Mouse (Mus musculus) ES-Bruce4 (cell line): ENCODE data around the gene Lhx1. TPM values are rescaled to one million over a fixed set of nuclear protein-coding genes. Genes with fewer than 3 reads are reported as not detected.

ENCODE experiments used
- H3K27ac ChIP-seq: 2 replicates; pipeline ENCODE4 v1.5.1; 2012; ENCODE audit warnings: low read length, inconsistent platforms; ENCODE audit not compliant: insufficient read depth
- H3K27me3 ChIP-seq: 2 replicates; pipeline ENCODE4 v1.6.1; 2012; ENCODE audit warnings: mild to moderate bottlenecking, low read length, inconsistent platforms; ENCODE audit not compliant: control insufficient read depth, poor library complexity, insufficient read depth, severe bottlenecking
- H3K36me3 ChIP-seq: 2 replicates; pipeline ENCODE4 v1.6.1; 2012; ENCODE audit warnings: inconsistent platforms, mild to moderate bottlenecking, low read length, moderate library complexity; ENCODE audit not compliant: control insufficient read depth, poor library complexity, insufficient read depth, severe bottlenecking
- H3K4me1 ChIP-seq: one replicate; pipeline ENCODE4 v1.8.1; 2011; ENCODE audit warnings: low read length; ENCODE audit not compliant: control insufficient read depth, insufficient read depth
- H3K4me3 ChIP-seq: 2 replicates; pipeline ENCODE4 v1.5.1; 2011; ENCODE audit warnings: low read depth, mild to moderate bottlenecking, low read length
- H3K9ac ChIP-seq: 2 replicates; pipeline ENCODE4 v1.6.1; 2012; ENCODE audit warnings: low read depth, mild to moderate bottlenecking, inconsistent platforms; ENCODE audit not compliant: poor library complexity, severe bottlenecking
- H3K9me3 ChIP-seq: replicated peaks from 2 replicates; pipeline ENCODE4 v1.6.1; 2012; ENCODE audit warnings: mild to moderate bottlenecking, low read length, inconsistent platforms; ENCODE audit not compliant: control insufficient read depth, poor library complexity, insufficient read depth, severe bottlenecking
- CTCF ChIP-seq: IDR thresholded peaks from one replicate; pipeline ENCODE4 v1.8.1; 2011; ENCODE audit warnings: low read depth, low read length
- EP300 ChIP-seq: IDR thresholded peaks from 2 replicates; pipeline ENCODE4 v1.6.1; 2011; ENCODE audit warnings: low read depth, low read length; ENCODE audit not compliant: insufficient read depth
- POLR2A ChIP-seq: IDR thresholded peaks from one replicate; pipeline ENCODE4 v1.8.1; 2011; ENCODE audit warnings: low read length; ENCODE audit not compliant: insufficient read depth
- polyA plus RNA-seq: library from polyadenylated mRNA; stranded (reverse); fragments of >200 nt; gene quantifications from 2 replicates; pipeline ENCODE4 v1.2.4, GENCODE M21; 2011; ENCODE audit warnings: low read depth; ENCODE audit not compliant: missing spikeins, insufficient read depth, insufficient read length

Lhx1 gene
- polyA plus RNA-seq, 1 experiment: 1.5 TPM

- H3K9ac ChIP-seq: no peak overlapping the region
- TF ChIP-seq POLR2A: no peak
- TF ChIP-seq EP300: no peak
- TF ChIP-seq CTCF: no peak
- H3K36me3 ChIP-seq: no peaks in the 10 kb centered on the region; the same call in 1 of the 2 replicates
- no peak overlapping the region for H3K4me3 ChIP-seq
- H3K4me1 ChIP-seq: no peaks in the 10 kb centered on the region
- no peak overlapping the region for H3K27ac ChIP-seq
- H3K27me3 ChIP-seq: no peaks in the 10 kb centered on the region
- no peaks in the 10 kb centered on the region for H3K9me3 ChIP-seq
Observed at GRCm38 (mm10) chr11:84481661-84482060, 43.7 kb downstream of the Lhx1 start.

GRCm38 (mm10) chr11:84480451-84480850 lies 44.9 kb downstream of the Lhx1 start:
- Histone ChIP-seq H3K9ac (no peak overlapping the region), H3K9me3 (no peaks in the 10 kb centered on the region), H3K27ac (no peak overlapping the region), H3K27me3 (no peaks in the 10 kb centered on the region), H3K4me3 (no peak overlapping the region), H3K4me1 (no peaks in the 10 kb centered on the region), H3K36me3 (no peaks in the 10 kb centered on the region; the same call in 1 of the 2 replicates)
- no peak for TF ChIP-seq POLR2A
- no peak for TF ChIP-seq CTCF
- TF ChIP-seq EP300: no peak

GRCm38 (mm10) chr11:84476641-84477040 lies 48.7 kb downstream of the Lhx1 start:
- Histone ChIP-seq H3K36me3 (peaks cover 5% of the 10 kb centered on the region), H3K9me3 (no peaks in the 10 kb centered on the region), H3K9ac (no peak overlapping the region), H3K4me3 (no peak overlapping the region), H3K27me3 (no peaks in the 10 kb centered on the region), H3K4me1 (no peaks in the 10 kb centered on the region), H3K27ac (no peak overlapping the region)
- TF ChIP-seq POLR2A (no peak), EP300 (no peak), CTCF (no peak)

- no peaks in the 10 kb centered on the region for H3K9me3 ChIP-seq
- TF ChIP-seq POLR2A: no peak
- TF ChIP-seq CTCF: no peak
- TF ChIP-seq EP300: no peak
Observed at GRCm38 (mm10) chr11:84475991-84476390, 49.3 kb downstream of the Lhx1 start.

GRCm38 (mm10) chr11:84473093-84473667 lies 52.2 kb downstream of the Lhx1 start:
- H3K27ac ChIP-seq: no peak overlapping the region
- H3K9ac ChIP-seq: no peak overlapping the region
- TF ChIP-seq EP300 (no peak), CTCF (no peak), POLR2A (no peak)
- no peaks in the 10 kb centered on the region for H3K9me3 ChIP-seq
- no peaks in the 10 kb centered on the region for H3K4me1 ChIP-seq
- peaks cover 21% of the 10 kb centered on the region for H3K36me3 ChIP-seq
- no peaks in the 10 kb centered on the region for H3K27me3 ChIP-seq
- no peak overlapping the region for H3K4me3 ChIP-seq

More at GRCm38 (mm10) chr11:84475991-84476390, 49.3 kb downstream of the Lhx1 start:
- H3K4me1 ChIP-seq: no peaks in the 10 kb centered on the region
- H3K36me3 ChIP-seq: peaks cover 8% of the 10 kb centered on the region
- H3K27ac ChIP-seq: no peak overlapping the region
- no peak overlapping the region for H3K4me3 ChIP-seq
- H3K9ac ChIP-seq: no peak overlapping the region
- no peaks in the 10 kb centered on the region for H3K27me3 ChIP-seq

Other genes with a start within 250 kb of the Lhx1 start
- gene Aatf, start 12.0 kb downstream of the Lhx1 start, polyA plus RNA-seq: 57.3 and 59.1 TPM in 2 replicates